Mouse (Mus musculus) regulatory T cell (primary cell): Measurements from ENCODE around the gene Maf.

Source experiments
- in situ Hi-C: fragments of 300-600 bp; cut with MboI, MseI; formaldehyde crosslinking; loops from one replicate; pipeline ENCODE4 v1.15.1; 2025; ENCODE audit warnings: high pct_unique_total_duplicates

Maf gene

GRCm38 (mm10) chr8:115707731-115708590, at the start of gene Maf:
Gene Maf (minus strand): TSS chr8:115707794.
- in situ Hi-C loops, result loop anchor here (25.0 kb wide), 2 partner anchors 621 to 771 kb away; no protein-coding TSS in a partner anchor

GRCm38 (mm10) chr8:115756965-115757364, 49.4 kb upstream of the Maf start:
- in situ Hi-C loops, result no loop called here

- in situ Hi-C loops, result no loop called here
Measured at GRCm38 (mm10) chr8:115756027-115756426, 48.4 kb upstream of the Maf start.

GRCm38 (mm10) chr8:115754694-115755093, 47.1 kb upstream of the Maf start:
- in situ Hi-C loops, result no loop called here

- in situ Hi-C loops, result no loop called here
Measured at GRCm38 (mm10) chr8:115753801-115754200, 46.2 kb upstream of the Maf start.

- in situ Hi-C loops, result no loop called here
Measured at GRCm38 (mm10) chr8:115747426-115747825, 39.8 kb upstream of the Maf start.

GRCm38 (mm10) chr8:115745648-115746047, 38.1 kb upstream of the Maf start:
- in situ Hi-C loops, result no loop called here

GRCm38 (mm10) chr8:115743441-115743840, 35.8 kb upstream of the Maf start:
- in situ Hi-C loops, result no loop called here

GRCm38 (mm10) chr8:115742646-115743045, 35.1 kb upstream of the Maf start:
- in situ Hi-C loops, result no loop called here

- in situ Hi-C loops, result no loop called here
Measured at GRCm38 (mm10) chr8:115741964-115742363, 34.4 kb upstream of the Maf start.

GRCm38 (mm10) chr8:115739756-115740155, 32.2 kb upstream of the Maf start:
- in situ Hi-C loops, result no loop called here

GRCm38 (mm10) chr8:115732401-115732800, 24.8 kb upstream of the Maf start:
- in situ Hi-C loops, result no loop called here

- in situ Hi-C loops, result no loop called here
Measured at GRCm38 (mm10) chr8:115726807-115727206, 19.2 kb upstream of the Maf start.

- in situ Hi-C loops, result no loop called here
Measured at GRCm38 (mm10) chr8:115726231-115726630, 18.6 kb upstream of the Maf start.

- in situ Hi-C loops, result loop anchor here (25.0 kb wide), 2 partner anchors 632 to 782 kb away; no protein-coding TSS in a partner anchor
Measured at GRCm38 (mm10) chr8:115719126-115719525, 11.5 kb upstream of the Maf start.

- in situ Hi-C loops, result loop anchor here (25.0 kb wide), 2 partner anchors 631 to 781 kb away; no protein-coding TSS in a partner anchor
Measured at GRCm38 (mm10) chr8:115718621-115719020, 11.0 kb upstream of the Maf start.

GRCm38 (mm10) chr8:115715262-115715661, 7.7 kb upstream of the Maf start:
- in situ Hi-C loops, result loop anchor here (25.0 kb wide), 2 partner anchors 628 to 778 kb away; no protein-coding TSS in a partner anchor

GRCm38 (mm10) chr8:115711106-115711505, 3.5 kb upstream of the Maf start:
- in situ Hi-C loops, result loop anchor here (25.0 kb wide), 2 partner anchors 624 to 774 kb away; no protein-coding TSS in a partner anchor

- in situ Hi-C loops, result loop anchor here (25.0 kb wide), 2 partner anchors 623 to 773 kb away; no protein-coding TSS in a partner anchor
Measured at GRCm38 (mm10) chr8:115709931-115710330, 2.3 kb upstream of the Maf start.

- in situ Hi-C loops, result loop anchor here (25.0 kb wide), 2 partner anchors 622 to 772 kb away; no protein-coding TSS in a partner anchor
Measured at GRCm38 (mm10) chr8:115708936-115709780, 1.6 kb upstream of the Maf start.

- in situ Hi-C loops, result loop anchor here (25.0 kb wide), 2 partner anchors 620 to 770 kb away; no protein-coding TSS in a partner anchor
Measured at GRCm38 (mm10) chr8:115706861-115707730, 498 bp downstream of the Maf start.
